Mouse (Mus musculus): ENCODE measurements at regions not wholly inside any gene's neighbourhood (a gene's known extent, or its start where the extent isn't known, plus 50 kb on each side); places are given as distances from the start of the nearest gene placed in this dataset.

DNA sequence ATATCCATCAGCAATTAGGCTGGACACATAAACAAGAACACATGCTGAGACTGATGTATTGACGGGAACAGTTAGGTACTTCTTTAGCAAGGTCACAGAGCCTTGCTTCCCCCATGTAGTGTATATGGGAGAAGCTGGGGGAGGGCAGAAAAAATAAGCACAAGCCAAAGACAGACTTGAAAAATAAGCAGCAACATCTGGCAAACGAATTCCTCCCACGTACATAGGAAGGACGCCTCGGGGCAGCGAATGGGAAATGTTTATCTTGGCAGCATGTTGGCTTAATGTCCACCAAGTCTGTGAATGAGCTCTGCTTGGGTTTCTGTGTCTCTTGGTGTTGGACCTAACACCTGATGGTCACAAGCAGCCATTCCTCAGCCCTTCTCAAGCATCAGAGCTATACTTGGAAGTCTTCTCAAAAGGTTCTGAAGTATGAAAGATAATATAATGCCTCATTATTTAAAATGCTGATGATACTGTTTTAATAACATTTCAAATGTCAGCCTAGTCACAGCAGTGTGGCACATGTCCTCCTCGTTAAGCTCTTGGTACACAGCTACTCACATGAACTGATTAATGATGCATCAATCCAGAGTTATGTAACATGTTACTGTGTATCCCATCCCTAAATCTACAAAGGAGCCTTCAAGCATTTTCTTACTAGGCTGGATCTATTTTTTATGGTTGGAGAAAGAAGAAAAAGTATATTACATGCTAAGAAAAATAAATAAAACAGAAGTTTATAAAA lies 118.3 kb upstream of the Ednra start:
- no peak for DNase-seq (ENCODE audit: low spot score in 2 of 2)
- intact Hi-C loops (cut with DNase I), result no loop called here

DNA sequence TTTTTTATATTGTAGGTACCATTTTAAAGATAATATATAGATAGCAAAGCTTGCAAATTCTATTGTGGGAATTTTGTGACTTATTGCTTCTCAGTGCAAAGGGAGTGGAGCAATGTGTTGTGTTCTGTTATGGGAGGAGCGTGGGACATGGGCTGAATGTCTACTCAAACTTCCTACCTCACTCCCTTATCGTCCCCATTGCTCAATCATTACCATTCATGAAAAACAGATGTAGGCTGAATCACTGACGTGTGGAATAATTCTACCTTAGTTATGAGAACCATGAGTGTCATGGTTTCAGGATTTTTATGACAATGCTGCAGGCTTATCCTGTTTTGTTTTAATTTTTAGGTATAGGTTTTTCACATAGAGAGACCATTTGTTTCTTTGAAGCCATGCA lies 119.0 kb upstream of the Ednra start:
- DNase-seq (ENCODE audit: low spot score in 2 of 2), result no peak
- intact Hi-C loops (cut with DNase I), result no loop called here

DNA sequence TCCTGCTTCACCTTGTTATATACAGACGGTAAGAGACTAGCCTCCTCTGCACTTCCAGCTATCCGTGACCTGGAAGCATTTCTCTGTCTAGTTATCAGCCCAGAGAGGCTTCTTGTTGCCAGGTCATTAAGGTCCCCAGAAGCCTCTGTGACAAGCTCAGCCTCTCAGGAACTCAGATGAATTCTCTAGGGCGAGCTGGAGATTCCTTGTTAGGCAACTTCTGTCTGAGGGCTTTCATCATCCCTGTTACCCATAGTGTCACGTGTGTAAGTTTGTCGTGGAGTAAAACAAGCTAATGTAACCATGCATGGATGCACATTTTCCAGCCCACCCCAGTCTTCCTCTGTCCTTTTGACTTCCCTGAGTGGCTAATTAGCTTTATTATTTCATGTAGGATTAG lies 126.3 kb upstream of the Ednra start:
- no peak for DNase-seq (ENCODE audit: low spot score in 2 of 2)

DNA sequence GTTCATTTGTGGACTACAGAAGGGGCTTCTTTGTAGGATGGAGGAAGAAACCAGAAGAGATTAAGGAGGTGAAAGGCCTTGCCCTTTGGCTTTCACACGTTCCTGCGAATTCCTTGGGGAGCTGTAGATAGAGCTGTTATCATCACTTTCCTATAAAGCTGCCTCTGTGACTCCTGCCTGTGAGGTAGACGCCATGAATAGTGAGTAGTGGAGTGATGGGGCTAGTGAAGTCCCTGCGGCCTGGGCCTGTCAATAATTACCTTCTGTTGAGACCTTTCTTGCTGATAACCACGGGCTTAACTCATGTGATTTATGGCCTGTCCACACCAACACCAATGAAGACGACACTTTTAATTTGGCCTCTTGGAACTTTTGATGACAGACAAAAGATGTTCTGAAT lies 146.0 kb upstream of the Ednra start:
- intact Hi-C loops (cut with DNase I), result no loop called here
- DNase-seq (ENCODE audit: low spot score in 2 of 2), result no peak

More for the DNA sequence above, 126.3 kb upstream of the Ednra start:
- intact Hi-C loops (cut with DNase I), result no loop called here

DNA sequence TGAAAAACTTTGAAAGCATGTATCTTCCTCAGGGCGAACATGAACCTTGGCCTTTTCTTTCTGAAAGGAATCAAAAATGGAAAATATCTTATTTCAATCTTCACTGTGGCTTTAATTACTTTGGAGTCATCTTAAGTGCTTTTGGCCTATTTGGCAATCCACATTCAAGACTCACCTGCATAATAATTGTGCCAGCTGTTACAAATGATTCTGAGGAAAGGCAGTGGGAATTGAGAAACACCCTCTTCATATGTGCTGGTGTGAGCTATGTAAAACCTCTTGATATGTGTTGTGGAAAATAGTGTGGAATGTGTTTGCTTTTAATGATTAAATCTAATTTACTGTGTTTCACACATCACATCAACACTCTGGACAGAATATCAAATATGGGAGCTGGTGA lies 148.5 kb upstream of the Ednra start:
- intact Hi-C loops (cut with DNase I), result no loop called here
- no peak for DNase-seq (ENCODE audit: low spot score in 2 of 2)

DNA sequence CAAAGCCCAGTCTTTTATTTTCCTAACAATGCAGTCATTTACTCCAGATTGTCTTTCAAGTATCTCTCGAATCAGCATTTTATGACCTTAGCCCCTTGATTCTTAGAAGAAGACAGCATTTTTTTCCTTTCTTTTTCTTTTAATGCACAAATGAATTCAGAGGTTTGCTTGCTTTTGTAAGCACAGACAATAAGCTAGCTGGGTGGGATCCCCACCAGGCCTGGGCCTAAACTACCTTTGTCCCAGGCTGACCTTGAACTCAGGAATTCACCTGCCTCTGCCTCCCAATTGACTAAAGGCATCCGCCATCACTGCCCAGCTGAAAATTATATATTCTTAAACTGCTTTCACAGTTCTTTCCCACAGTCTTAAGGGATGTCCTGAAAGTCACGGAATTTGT lies 195.5 kb upstream of the Ednra start:
- DNase-seq (ENCODE audit: low spot score in 2 of 2), result no peak
- intact Hi-C loops (cut with DNase I), result no loop called here

DNA sequence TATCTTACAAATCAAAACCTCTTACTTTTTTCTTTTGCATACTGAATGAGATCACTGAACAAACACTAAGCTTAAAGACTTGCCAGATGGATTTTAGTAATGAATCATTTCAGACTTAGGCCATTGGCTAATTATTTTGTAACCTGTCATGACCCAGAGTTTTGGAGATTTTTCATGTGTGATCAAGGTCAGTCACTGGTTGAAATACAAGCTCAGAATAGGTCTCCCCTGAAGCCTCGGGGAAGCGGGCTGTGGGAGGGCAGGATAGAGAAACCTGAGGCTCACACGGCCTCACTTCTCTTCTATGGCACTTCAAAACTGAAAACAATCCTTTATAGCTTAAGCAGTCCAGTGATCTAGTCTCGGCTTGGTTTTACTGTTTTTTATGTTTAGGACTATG lies 197.6 kb upstream of the Ednra start:
- intact Hi-C loops (cut with DNase I), result no loop called here
- no peak for DNase-seq (ENCODE audit: low spot score in 2 of 2)

DNA sequence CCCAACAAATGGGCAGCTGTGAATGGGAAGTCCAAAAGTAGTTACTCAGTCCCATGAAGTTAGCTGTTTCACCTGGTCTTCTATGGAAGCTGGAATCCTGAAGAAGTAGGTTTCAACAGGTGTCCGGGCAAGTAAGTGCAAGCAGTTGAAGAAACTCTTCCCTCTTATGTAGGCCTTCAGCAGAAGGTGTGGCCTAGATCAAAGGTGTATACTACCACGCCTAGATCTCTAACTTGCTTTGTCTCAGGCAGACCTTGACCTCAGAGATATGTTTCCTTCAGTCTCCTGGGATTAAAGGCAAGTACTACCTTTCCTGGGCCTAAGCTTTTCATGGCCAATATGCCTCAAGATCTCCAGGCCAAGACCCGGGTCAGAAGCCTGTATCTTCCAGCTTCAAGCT lies 223.4 kb upstream of the Ednra start:
- no peak for DNase-seq (ENCODE audit: low spot score in 2 of 2)
- intact Hi-C loops (cut with DNase I), result no loop called here

DNA sequence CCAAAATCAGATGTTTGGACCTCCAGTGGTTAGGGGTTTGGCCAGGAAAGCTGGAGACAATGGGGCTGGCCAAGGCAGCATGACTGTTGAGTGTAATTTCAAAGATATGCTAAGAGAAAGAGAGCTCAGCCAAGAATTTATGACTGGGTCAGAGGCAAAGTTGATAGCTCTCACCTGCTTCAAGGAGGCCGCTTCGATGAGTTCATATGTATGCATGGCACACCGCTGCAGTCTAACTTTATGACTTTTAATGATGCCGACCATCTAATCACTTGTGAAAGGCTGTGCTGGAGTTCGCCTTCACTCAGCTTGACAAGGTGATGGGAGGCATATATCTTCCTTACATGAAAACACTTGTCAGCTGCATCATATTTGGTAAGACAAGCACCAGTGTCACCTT lies 225.4 kb upstream of the Ednra start:
- intact Hi-C loops (cut with DNase I), result no loop called here

DNA sequence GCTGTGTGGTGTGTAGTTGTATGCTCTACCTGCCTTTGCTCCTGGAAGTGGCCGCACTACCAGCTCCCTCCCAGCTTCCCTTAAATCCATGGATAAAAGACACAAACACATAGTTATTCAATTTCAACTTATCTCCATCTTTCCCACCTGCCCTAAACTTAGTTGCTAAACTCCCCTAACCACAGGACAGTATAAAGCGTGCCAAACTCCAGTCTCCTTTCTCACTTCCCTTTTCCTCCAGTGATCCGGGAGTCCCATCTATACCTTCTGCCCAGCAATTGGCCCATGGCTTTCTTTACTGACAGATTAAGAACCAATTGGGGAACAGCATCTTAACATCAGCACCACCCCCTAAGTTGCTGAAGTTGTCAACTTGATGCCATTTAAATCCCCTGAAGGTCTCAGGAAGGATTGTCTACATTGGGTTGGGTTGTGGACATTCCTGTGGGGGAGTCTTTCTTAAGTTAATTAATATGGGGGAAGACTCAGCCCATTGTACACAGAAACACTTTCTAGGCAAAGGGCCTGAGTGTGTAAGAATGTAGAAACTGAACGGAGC lies 234.6 kb upstream of the Ednra start:
- intact Hi-C loops (cut with DNase I), result no loop called here
- no peak for DNase-seq (ENCODE audit: low spot score in 2 of 2)

More for the DNA sequence above, 225.4 kb upstream of the Ednra start:
- DNase-seq (ENCODE audit: low spot score in 2 of 2), result no peak

DNA sequence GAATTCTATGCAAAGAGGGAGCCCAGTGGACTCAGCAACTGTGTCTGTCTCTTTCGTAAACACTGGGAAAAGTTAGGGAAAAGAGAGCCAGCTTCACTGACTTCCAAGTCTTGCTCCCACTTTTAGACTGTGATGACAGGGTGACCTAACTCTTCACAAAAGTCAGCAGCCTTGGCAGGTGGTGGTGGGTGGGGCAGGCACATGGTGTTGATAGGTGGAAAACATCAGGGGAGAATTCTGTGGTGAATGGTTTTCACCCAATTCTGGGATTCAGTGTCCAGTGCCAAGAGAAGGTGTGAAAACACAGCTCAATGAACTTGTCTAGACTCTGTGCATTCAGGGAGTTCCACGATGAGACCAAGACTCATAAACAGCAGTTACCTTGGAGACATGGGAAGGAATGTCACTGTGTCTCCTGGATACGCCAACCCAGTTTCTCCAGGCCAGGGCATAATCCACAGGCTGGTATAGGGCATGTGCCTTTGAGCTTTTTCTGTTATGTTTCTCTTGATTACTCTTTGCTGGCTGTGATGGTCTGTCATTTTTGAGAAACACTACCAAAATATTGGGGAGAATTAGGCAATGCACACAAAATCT lies 238.9 kb upstream of the Ednra start:
- intact Hi-C loops (cut with DNase I), result no loop called here
- no peak for DNase-seq (ENCODE audit: low spot score in 2 of 2)

DNA sequence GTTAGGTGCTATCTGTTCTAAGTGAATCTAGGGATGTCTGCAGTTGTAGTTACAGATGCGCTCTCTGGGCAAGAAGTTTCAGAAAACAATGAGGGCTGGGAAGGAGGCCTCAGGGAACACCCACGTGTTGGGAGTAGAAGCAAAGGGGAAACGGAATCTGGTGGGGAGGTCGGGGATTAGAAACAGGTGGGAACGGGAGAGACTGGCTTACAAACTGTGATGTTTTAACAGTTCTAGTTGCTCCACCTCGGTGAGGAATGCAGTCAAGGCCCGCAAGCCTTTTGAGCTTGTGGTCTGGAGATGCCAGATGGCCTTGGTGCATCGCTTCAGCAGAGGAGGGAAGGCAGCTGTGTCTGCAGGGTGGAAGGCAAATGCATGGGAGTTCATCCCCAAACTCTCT lies 242.7 kb upstream of the Ttc29 start:
- DNase-seq (ENCODE audit: low spot score in 2 of 2), result no peak
- intact Hi-C loops (cut with DNase I), result no loop called here

DNA sequence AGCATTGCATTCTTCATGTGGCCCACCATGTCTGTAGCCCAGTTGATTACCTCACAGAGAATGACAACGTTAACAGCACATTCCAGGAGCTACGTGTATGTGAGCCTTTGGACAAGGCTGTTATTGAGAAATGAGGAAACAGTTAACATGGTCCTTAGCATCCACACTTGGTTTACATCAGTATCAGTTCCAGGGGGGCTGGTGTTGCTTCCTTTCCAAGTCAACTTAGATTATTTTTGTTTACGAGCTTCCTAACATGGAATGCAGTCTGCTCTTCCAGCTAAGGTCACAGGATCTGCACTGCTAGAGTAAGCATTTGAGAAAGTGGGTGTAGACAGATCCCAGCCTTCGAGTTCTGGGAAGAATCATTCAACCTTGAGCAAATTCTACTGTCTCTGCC lies 239.4 kb upstream of the Ttc29 start:
- intact Hi-C loops (cut with DNase I), result no loop called here
- no peak for DNase-seq (ENCODE audit: low spot score in 2 of 2)

DNA sequence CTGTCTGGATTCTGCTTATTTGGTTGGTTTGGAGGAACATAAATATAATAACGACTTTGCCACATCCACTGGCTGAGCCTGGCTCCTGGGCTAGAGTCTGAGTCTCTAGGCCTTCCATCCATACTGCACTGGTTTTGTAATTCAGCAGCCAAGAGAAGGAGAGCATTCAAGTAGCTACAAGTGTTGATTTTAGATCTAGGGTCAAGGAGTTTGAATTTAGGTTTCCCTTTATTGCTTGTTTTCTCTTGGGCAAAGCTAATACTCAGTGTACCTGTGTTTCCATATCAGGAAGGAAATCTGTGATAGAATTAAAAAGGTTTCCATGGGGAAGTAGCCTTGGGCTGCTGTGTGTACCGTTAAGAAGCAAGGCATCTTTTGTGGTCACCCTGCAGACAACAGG lies 234.0 kb upstream of the Ttc29 start:
- no peak for DNase-seq (ENCODE audit: low spot score in 2 of 2)
- intact Hi-C loops (cut with DNase I), result no loop called here

DNA sequence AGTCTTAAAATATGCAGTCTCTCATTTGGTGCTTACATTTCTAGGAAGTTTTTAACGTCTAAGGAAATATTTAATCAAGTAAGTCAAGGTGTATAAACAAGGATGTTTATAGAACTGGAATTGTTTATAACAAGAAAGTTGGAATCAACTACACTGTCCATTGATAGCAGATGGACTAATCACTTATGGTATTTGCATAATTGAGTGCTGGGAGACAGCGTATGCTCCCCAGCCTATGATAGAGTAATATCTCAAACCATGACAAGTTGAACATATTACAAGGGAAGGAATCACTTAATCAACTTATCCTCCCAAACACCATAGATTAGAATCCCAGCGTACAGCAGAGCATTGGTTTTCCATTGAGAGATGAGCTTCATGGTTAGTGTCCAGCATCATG lies 232.4 kb upstream of the Ttc29 start:
- intact Hi-C loops (cut with DNase I), result no loop called here
- no peak for DNase-seq (ENCODE audit: low spot score in 2 of 2)

DNA sequence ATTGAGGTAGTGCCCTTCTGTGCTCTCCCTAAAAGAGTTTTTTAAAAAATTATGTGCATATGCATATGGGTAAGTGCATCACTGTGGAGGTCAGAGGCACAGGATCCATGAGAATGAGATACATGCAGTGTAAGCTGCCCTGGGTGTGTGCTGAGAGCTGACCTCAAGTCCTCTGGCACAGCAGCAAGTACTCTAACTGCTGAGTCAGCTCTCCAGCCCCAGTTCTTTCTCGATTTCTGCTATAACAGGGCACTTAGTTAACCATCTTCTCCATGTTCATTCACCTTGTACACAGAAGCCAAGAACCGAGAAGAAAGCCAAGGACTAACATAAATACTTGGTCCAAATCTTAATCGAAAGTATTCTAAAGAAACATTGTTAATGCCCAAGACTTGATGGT lies 231.1 kb upstream of the Ttc29 start:
- DNase-seq (ENCODE audit: low spot score in 2 of 2), result no peak
- intact Hi-C loops (cut with DNase I), result no loop called here

DNA sequence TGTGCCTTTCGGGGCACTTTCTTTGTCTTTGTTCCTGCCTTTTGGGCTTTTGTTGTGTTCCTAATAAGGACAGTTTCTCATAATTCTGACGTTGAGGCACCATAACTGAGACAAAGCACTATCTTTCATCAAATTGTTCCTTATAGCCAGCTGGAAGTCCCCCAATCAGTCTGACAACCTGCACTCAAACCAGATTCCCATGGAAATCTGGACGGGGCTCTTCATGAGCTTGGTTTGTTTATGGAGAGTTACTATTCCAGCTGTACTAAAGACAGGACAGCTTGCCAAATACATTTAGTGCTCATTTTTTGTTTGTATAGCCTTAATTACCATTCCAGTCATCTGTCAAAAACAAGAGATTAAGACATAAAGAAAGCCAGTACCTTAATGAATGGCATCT lies 229.6 kb upstream of the Ttc29 start:
- intact Hi-C loops (cut with DNase I), result no loop called here
- DNase-seq (ENCODE audit: low spot score in 2 of 2), result no peak

DNA sequence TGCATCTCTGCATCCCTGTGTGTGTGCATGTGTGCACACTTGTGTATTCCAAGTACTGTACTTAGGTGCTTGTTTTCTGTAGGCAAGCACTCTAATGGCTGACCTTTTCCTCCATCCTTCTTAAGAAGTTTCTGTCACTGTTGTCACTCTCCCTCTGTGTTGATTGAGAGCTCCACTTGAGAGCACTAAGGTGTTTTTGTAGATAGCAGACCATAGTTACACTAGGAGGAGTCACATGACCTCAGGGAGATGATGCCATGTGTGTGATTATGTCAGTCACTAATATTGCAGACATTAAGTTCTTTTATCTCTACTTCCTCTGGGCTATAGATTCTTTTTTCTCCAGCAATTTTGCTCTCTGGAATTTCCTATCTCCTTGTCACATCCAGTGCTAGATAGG lies 225.9 kb upstream of the Ttc29 start:
- intact Hi-C loops (cut with DNase I), result no loop called here
- no peak for DNase-seq (ENCODE audit: low spot score in 2 of 2)

DNA sequence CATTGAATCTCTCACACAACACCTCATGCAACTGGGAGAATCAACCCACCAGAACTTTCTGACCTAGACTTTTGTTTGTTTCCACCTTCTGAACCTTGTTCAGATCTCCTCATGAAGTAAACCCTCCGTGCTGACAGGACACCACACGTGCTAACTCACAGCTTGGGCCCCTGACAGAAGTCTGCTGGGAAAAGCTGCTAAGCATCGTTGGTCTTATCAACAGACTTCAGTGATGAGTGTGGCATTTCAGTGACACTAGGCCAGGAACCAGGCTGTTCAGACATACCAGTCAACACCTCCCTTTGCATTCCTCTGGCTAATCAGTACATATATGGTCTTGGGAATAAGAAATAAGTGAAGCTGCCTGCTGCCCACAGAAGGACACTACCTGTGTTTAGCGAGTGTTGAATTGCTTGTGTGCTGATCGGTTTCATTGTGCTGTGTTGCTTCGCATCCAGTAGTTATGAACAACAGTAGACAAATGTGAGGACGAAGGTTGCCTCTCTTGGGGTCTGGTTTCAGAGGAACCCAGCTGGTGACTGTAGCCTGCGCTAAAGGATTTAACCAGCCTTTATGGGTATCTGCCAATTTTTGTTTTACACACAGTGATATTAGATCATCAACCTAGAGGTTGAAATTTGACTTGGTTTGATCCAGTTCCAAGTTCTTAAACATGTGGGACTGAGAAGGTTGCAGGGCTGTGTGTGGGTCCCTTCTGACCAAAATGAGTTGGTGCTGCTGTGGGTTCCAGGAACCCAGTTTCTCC lies 224.6 kb upstream of the Ttc29 start:
- DNase-seq (ENCODE audit: low spot score in 2 of 2), result no peak
- intact Hi-C loops (cut with DNase I), result no loop called here

DNA sequence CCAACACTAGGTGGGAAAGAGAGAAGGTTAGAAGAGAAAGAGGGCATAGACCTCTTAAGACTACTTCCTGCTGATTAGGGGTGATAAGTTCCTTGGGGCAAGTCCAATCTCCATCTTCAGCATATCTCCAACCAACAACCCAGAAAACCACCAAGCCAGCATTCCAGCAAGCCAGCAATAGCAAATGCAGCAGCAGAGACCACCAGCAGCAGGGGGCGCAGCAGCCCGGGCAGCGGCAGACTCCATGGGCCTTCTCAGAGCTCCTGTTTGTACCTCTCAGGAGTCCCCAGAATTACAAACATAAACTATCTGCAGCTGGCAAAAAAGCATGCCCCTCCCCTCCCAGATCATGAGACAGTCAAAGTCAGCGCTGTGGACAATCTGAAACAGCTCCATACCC lies 222.0 kb upstream of the Ttc29 start:
- intact Hi-C loops (cut with DNase I), result no loop called here
- DNase-seq (ENCODE audit: low spot score in 2 of 2), result no peak

DNA sequence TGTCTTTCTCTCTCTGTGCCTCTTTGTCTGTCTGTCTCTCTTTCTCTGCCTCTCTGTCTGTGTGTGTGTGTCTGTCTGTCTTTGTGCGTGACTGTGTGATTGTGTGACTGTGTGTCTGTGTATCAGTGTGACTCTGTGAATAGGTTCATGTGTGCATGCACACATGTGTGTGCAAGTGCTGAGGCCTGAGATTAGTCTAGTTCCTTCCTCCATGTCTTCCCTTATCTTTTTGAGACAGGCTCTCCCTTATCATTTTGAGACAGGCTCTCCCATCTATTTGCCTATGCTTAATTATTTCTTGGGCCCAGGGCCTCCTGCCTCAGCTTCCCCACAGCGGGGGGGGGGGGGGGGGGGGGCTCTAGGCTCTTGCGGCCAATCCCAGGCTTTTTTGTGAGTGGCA lies 212.8 kb upstream of the Ttc29 start:
- no peak for DNase-seq (ENCODE audit: low spot score in 2 of 2)
- intact Hi-C loops (cut with DNase I), result loop anchor here (10.0 kb wide), 1 partner anchor 576 kb away; no protein-coding TSS in a partner anchor
